Mouse (Mus musculus): ENCODE data around the gene Mtcl1.

The Mtcl1 gene

GRCm38 (mm10) chr17:66448421-66449405 is 837 bp downstream of the Mtcl1 start:
- peak; percentile 48 for DNase-seq (ENCODE audit: low read depth, low spot score)

GRCm38 (mm10) chr17:66447978-66448377 is 1.6 kb downstream of the Mtcl1 start:
- DNase-seq (ENCODE audit: low read depth, low spot score): no peak

GRCm38 (mm10) chr17:66447007-66447312 is 2.6 kb downstream of the Mtcl1 start:
- DNase-seq (ENCODE audit: low read depth, low spot score): no peak

- DNase-seq (ENCODE audit: low read depth, low spot score): peak; percentile 59
Observed at GRCm38 (mm10) chr17:66446196-66447006, 3.1 kb downstream of the Mtcl1 start.

GRCm38 (mm10) chr17:66444059-66444700 is 5.4 kb downstream of the Mtcl1 start:
- no peak for DNase-seq (ENCODE audit: low read depth, low spot score)

- DNase-seq (ENCODE audit: low read depth, low spot score): peak; percentile 47
Observed at GRCm38 (mm10) chr17:66439888-66440287, 9.7 kb downstream of the Mtcl1 start.

GRCm38 (mm10) chr17:66439051-66439753 is 10.3 kb downstream of the Mtcl1 start:
- DNase-seq (ENCODE audit: low read depth, low spot score): peak; percentile 92

- DNase-seq (ENCODE audit: low read depth, low spot score): no peak
Observed at GRCm38 (mm10) chr17:66438137-66438536, 11.4 kb downstream of the Mtcl1 start.

GRCm38 (mm10) chr17:66436811-66437210 is 12.7 kb downstream of the Mtcl1 start:
- no peak for DNase-seq (ENCODE audit: low read depth, low spot score)

- DNase-seq (ENCODE audit: low read depth, low spot score): no peak
Observed at GRCm38 (mm10) chr17:66435982-66436381, 13.6 kb downstream of the Mtcl1 start.

- DNase-seq (ENCODE audit: low read depth, low spot score): no peak
Observed at GRCm38 (mm10) chr17:66435007-66435406, 14.5 kb downstream of the Mtcl1 start.

GRCm38 (mm10) chr17:66434566-66434965 is 15.0 kb downstream of the Mtcl1 start:
- no peak for DNase-seq (ENCODE audit: low read depth, low spot score)

GRCm38 (mm10) chr17:66424601-66425000 is 24.9 kb downstream of the Mtcl1 start:
- peak; percentile 68 for DNase-seq (ENCODE audit: low read depth, low spot score)

- DNase-seq (ENCODE audit: low read depth, low spot score): peak; percentile 95
Observed at GRCm38 (mm10) chr17:66419421-66419820, 30.1 kb downstream of the Mtcl1 start.

- no peak for DNase-seq (ENCODE audit: low read depth, low spot score)
Observed at GRCm38 (mm10) chr17:66417748-66418147, 31.8 kb downstream of the Mtcl1 start.

- DNase-seq (ENCODE audit: low read depth, low spot score): no peak
Observed at GRCm38 (mm10) chr17:66417329-66417728, 32.2 kb downstream of the Mtcl1 start.

- no peak for DNase-seq (ENCODE audit: low read depth, low spot score)
Observed at GRCm38 (mm10) chr17:66416841-66417313, 32.7 kb downstream of the Mtcl1 start.

- DNase-seq (ENCODE audit: low read depth, low spot score): no peak
Observed at GRCm38 (mm10) chr17:66416436-66416835, 33.1 kb downstream of the Mtcl1 start.

- peak; percentile 67 for DNase-seq (ENCODE audit: low read depth, low spot score)
Observed at GRCm38 (mm10) chr17:66414331-66414730, 35.2 kb downstream of the Mtcl1 start.

- DNase-seq (ENCODE audit: low read depth, low spot score): peak; percentile 59
Observed at GRCm38 (mm10) chr17:66412155-66412970, 37.2 kb downstream of the Mtcl1 start.
